Mouse (Mus musculus) olfactory bulb, adult 2 months (tissue): ENCODE data around the gene C1qtnf5.

Source experiments
- CTCF ChIP-seq: fragments of 200-500 bp; IDR thresholded peaks from 2 replicates; pipeline ENCODE4 v1.5.1; 2012; ENCODE audit warnings: low read depth, mild to moderate bottlenecking, low read length, moderate library complexity; ENCODE audit not compliant: insufficient read depth
- POLR2A ChIP-seq: fragments of 200-500 bp; IDR thresholded peaks from 2 replicates; pipeline ENCODE4 v1.6.1; 2012; ENCODE audit warnings: mild to moderate bottlenecking, low read depth, low read length, moderate library complexity; ENCODE audit not compliant: insufficient read depth

- no peak for TF ChIP-seq CTCF
- no peak for TF ChIP-seq POLR2A
Measured at GRCm38 (mm10) chr9:44119948-44120465, 13.0 kb downstream of the C1qtnf5 start.
